Mouse (Mus musculus): ENCODE data around the gene Mrps11. TPM values are rescaled to one million over a fixed set of nuclear protein-coding genes. Genes with fewer than 3 reads are reported as not detected.

Gene Mrps11
- polyA plus RNA-seq, 1 experiment from 2014 or later: 54.2 TPM

GRCm38 (mm10) chr7:78796624-78797023, 13.7 kb downstream of the Mrps11 start:
- WGBS (ENCODE audit: insufficient replicate concordance): 75% methylated on average over 3 of the region's 3 CpGs
- no peak overlapping the region for H3K4me3 ChIP-seq (replicated peaks)
- no peak for DNase-seq
- H3K27me3 ChIP-seq: no peaks in the 10 kb centered on the region
- H3K36me3 ChIP-seq: peaks cover 19% of the 10 kb centered on the region
- H3K4me1 ChIP-seq (replicated peaks): peaks cover 87% of the 10 kb centered on the region
- H3K4me2 ChIP-seq: no peak overlapping the region
- H3K27ac ChIP-seq: peak overlapping the region; percentile 65
- 0 out of 2 replicates have a peak overlapping the region, but pooled peaks have one; percentile 13 for H3K9ac ChIP-seq
- no peaks in the 10 kb centered on the region for H3K9me3 ChIP-seq (replicated peaks)
- ATAC-seq (ENCODE audit: low read depth): no peak

GRCm38 (mm10) chr7:78797843-78798455, 15.0 kb downstream of the Mrps11 start:
- Histone ChIP-seq H3K9me3 (replicated peaks) (no peaks in the 10 kb centered on the region), H3K36me3 (peaks cover 6% of the 10 kb centered on the region), H3K4me1 (replicated peaks) (peaks cover 91% of the 10 kb centered on the region), H3K27ac (peak overlapping the region; percentile 20; the same call in 1 of the 2 replicates), H3K4me2 (no peak overlapping the region), H3K9ac (no peak overlapping the region), H3K4me3 (replicated peaks) (no peak overlapping the region), H3K27me3 (no peaks in the 10 kb centered on the region)
- DNase-seq: no peak
- 64% methylated on average over 9 of the region's 9 CpGs for WGBS (ENCODE audit: insufficient replicate concordance)
- ATAC-seq (ENCODE audit: low read depth): no peak

- Histone ChIP-seq H3K36me3 (no peaks in the 10 kb centered on the region), H3K9ac (peak overlapping the region; percentile 31), H3K4me2 (peak overlapping the region; percentile 63), H3K9me3 (replicated peaks) (no peaks in the 10 kb centered on the region), H3K4me1 (replicated peaks) (peaks cover 86% of the 10 kb centered on the region), H3K27ac (peak overlapping the region; percentile 94), H3K27me3 (no peaks in the 10 kb centered on the region), H3K4me3 (replicated peaks) (peak overlapping the region; percentile 25)
- DNase-seq: peak; percentile 66
- WGBS (ENCODE audit: insufficient replicate concordance): 12% methylated on average over 9 of the region's 9 CpGs
- peak; percentile 94 for ATAC-seq (ENCODE audit: low read depth)
Measured at GRCm38 (mm10) chr7:78799730-78800496, 17.0 kb downstream of the Mrps11 start.

- H3K9me3 ChIP-seq (replicated peaks): no peaks in the 10 kb centered on the region
- no peaks in the 10 kb centered on the region for H3K27me3 ChIP-seq
- H3K4me3 ChIP-seq (replicated peaks): no peak overlapping the region
- H3K4me2 ChIP-seq: no peak overlapping the region
- DNase-seq (no peak), ATAC-seq (ENCODE audit: low read depth) (no peak)
- no peak overlapping the region for H3K9ac ChIP-seq
- peaks cover 46% of the 10 kb centered on the region for H3K4me1 ChIP-seq (replicated peaks)
- WGBS (ENCODE audit: insufficient replicate concordance): 64% methylated on average over 3 of the region's 3 CpGs
- no peaks in the 10 kb centered on the region for H3K36me3 ChIP-seq
- H3K27ac ChIP-seq: peak overlapping the region; percentile 50; the same call in 1 of the 2 replicates
Measured at GRCm38 (mm10) chr7:78803841-78804240, 20.9 kb downstream of the Mrps11 start.

GRCm38 (mm10) chr7:78807192-78807591, 24.3 kb downstream of the Mrps11 start:
- H3K36me3 ChIP-seq: no peaks in the 10 kb centered on the region
- no peak overlapping the region for H3K27ac ChIP-seq
- ATAC-seq (ENCODE audit: low read depth): no peak
- 76% methylated on average over 4 of the region's 4 CpGs for WGBS (ENCODE audit: insufficient replicate concordance)
- H3K27me3 ChIP-seq: no peaks in the 10 kb centered on the region
- no peak overlapping the region for H3K9ac ChIP-seq
- H3K4me1 ChIP-seq (replicated peaks): peaks cover 17% of the 10 kb centered on the region
- H3K4me2 ChIP-seq: no peak overlapping the region
- DNase-seq: no peak
- H3K4me3 ChIP-seq (replicated peaks): no peak overlapping the region
- H3K9me3 ChIP-seq (replicated peaks): no peaks in the 10 kb centered on the region

- Histone ChIP-seq H3K27ac (no peak overlapping the region), H3K4me3 (replicated peaks) (no peak overlapping the region)
Measured at GRCm38 (mm10) chr7:78813791-78814190, 30.9 kb downstream of the Mrps11 start.

GRCm38 (mm10) chr7:78814766-78815165, 31.8 kb downstream of the Mrps11 start:
- no peak for DNase-seq
- H3K4me1 ChIP-seq (replicated peaks): peaks cover 13% of the 10 kb centered on the region

More at GRCm38 (mm10) chr7:78813791-78814190, 30.9 kb downstream of the Mrps11 start:
- Histone ChIP-seq H3K27me3 (no peaks in the 10 kb centered on the region), H3K4me2 (no peak overlapping the region), H3K4me1 (replicated peaks) (peaks cover 16% of the 10 kb centered on the region), H3K9ac (no peak overlapping the region), H3K36me3 (no peaks in the 10 kb centered on the region), H3K9me3 (replicated peaks) (no peaks in the 10 kb centered on the region)
- DNase-seq (no peak), ATAC-seq (ENCODE audit: low read depth) (no peak)
- WGBS (ENCODE audit: insufficient replicate concordance): 78% methylated on average over 6 of the region's 6 CpGs

GRCm38 (mm10) chr7:78818336-78818735, 35.4 kb downstream of the Mrps11 start:
- ATAC-seq (ENCODE audit: low read depth) (peak; percentile 64; the same call in 1 of the 2 replicates), DNase-seq (no peak)
- H3K9ac ChIP-seq: no peak overlapping the region
- no peaks in the 10 kb centered on the region for H3K9me3 ChIP-seq (replicated peaks)
- no peak overlapping the region for H3K27ac ChIP-seq
- 43% methylated on average over 12 of the region's 12 CpGs for WGBS (ENCODE audit: insufficient replicate concordance)
- no peak overlapping the region for H3K4me3 ChIP-seq (replicated peaks)
- no peaks in the 10 kb centered on the region for H3K27me3 ChIP-seq
- no peak overlapping the region for H3K4me2 ChIP-seq
- peaks cover 12% of the 10 kb centered on the region; the same call in 1 of the 2 replicates for H3K36me3 ChIP-seq
- H3K4me1 ChIP-seq (replicated peaks): peaks cover 12% of the 10 kb centered on the region

More at GRCm38 (mm10) chr7:78814766-78815165, 31.8 kb downstream of the Mrps11 start:
- no peaks in the 10 kb centered on the region for H3K9me3 ChIP-seq (replicated peaks)
- no peak overlapping the region for H3K4me2 ChIP-seq
- no peak for ATAC-seq (ENCODE audit: low read depth)
- no peak overlapping the region for H3K9ac ChIP-seq
- H3K27ac ChIP-seq: no peak overlapping the region
- H3K36me3 ChIP-seq: no peaks in the 10 kb centered on the region
- H3K27me3 ChIP-seq: no peaks in the 10 kb centered on the region
- H3K4me3 ChIP-seq (replicated peaks): no peak overlapping the region

- 65% methylated on average over 9 of the region's 9 CpGs for WGBS (ENCODE audit: insufficient replicate concordance)
- Histone ChIP-seq H3K4me3 (replicated peaks) (no peak overlapping the region), H3K36me3 (peaks cover 47% of the 10 kb centered on the region), H3K27me3 (no peaks in the 10 kb centered on the region), H3K9ac (no peak overlapping the region), H3K9me3 (replicated peaks) (no peaks in the 10 kb centered on the region), H3K4me2 (no peak overlapping the region), H3K4me1 (replicated peaks) (no peaks in the 10 kb centered on the region), H3K27ac (no peak overlapping the region)
- DNase-seq: no peak
- no peak; the same call in 1 of the 2 replicates for ATAC-seq (ENCODE audit: low read depth)
Measured at GRCm38 (mm10) chr7:78826682-78827385, 43.9 kb downstream of the Mrps11 start.

- Histone ChIP-seq H3K9me3 (replicated peaks) (no peaks in the 10 kb centered on the region), H3K36me3 (peaks cover 44% of the 10 kb centered on the region), H3K4me1 (replicated peaks) (no peaks in the 10 kb centered on the region), H3K9ac (no peak overlapping the region), H3K27me3 (no peaks in the 10 kb centered on the region), H3K4me2 (no peak overlapping the region), H3K4me3 (replicated peaks) (no peak overlapping the region), H3K27ac (no peak overlapping the region)
- DNase-seq (no peak), ATAC-seq (ENCODE audit: low read depth) (peak; percentile 34; the same call in 1 of the 2 replicates)
- 78% methylated on average over 14 of the region's 14 CpGs for WGBS (ENCODE audit: insufficient replicate concordance)
Measured at GRCm38 (mm10) chr7:78827749-78828362, 44.9 kb downstream of the Mrps11 start.

GRCm38 (mm10) chr7:78835656-78836055, 52.7 kb downstream of the Mrps11 start:
- Histone ChIP-seq H3K27ac (no peak overlapping the region), H3K4me1 (replicated peaks) (0 out of 2 replicates have a peak, but pooled peaks cover 3% of the 10 kb centered on the region), H3K36me3 (peaks cover 50% of the 10 kb centered on the region), H3K9ac (no peak overlapping the region), H3K4me3 (replicated peaks) (no peak overlapping the region), H3K27me3 (no peaks in the 10 kb centered on the region), H3K9me3 (replicated peaks) (no peaks in the 10 kb centered on the region), H3K4me2 (no peak overlapping the region)
- no peak for ATAC-seq (ENCODE audit: low read depth)
- WGBS (ENCODE audit: insufficient replicate concordance): 71% methylated on average over 4 of the region's 4 CpGs
- DNase-seq: no peak

All from liver, embryonic 13.5 days (tissue).